In the genomic region with DNA sequence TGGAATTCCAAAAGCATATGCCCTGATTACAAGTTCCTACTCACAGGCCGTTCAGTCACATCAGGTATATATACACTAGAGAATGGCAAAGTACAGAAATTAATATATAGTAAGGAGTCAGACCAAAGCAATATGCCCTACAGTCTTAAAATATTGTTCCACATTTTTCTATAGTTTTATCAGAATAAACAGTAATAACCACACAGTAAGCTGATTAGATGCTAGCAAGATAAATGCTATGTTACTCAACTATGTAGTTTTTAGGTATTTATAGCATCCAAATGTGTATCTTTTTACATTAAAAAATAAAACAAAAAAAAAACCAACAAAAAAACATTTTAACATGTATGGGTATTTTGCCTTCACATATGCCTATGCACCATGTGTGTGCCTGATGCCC, we compare ENCODE assay signal across 30 mouse cellular contexts. TPM values are rescaled to one million over a fixed set of nuclear protein-coding genes. Genes with fewer than 3 reads are reported as not detected.
"Had no signal": no experiment of that assay in that cellular context is flagged by ENCODE, and none has a peak within 500 bp of the region (broad histone marks: within the 10 kb centered on the region; RNA-seq: fewer than 3 reads in every experiment).

No protein-coding gene starts in this region.

- H3K9me3 ChIP-seq: lung, embryonic 15.5 days; midbrain, embryonic 12.5 days; midbrain, embryonic 15.5 days; neural tube, embryonic 13.5 days had no signal

- H3K36me3 ChIP-seq: lung, embryonic 15.5 days; midbrain, embryonic 12.5 days; midbrain, embryonic 15.5 days; neural tube, embryonic 13.5 days had no signal

- H3K27ac ChIP-seq: kidney, postnatal 0 days; layer of hippocampus, adult 2 months; left cerebral cortex, adult 2 months; liver, embryonic 14.5 days; lung, embryonic 15.5 days; midbrain, embryonic 12.5 days; midbrain, embryonic 15.5 days; neural tube, embryonic 13.5 days; stomach, postnatal 0 days had no signal

- H3K27me3 ChIP-seq: lung, embryonic 15.5 days; midbrain, embryonic 12.5 days; midbrain, embryonic 15.5 days; neural tube, embryonic 13.5 days had no signal

- DNase-seq: kidney, adult 2 months; kidney, postnatal 25 days; layer of hippocampus, adult 9-11 months; layer of hippocampus, postnatal 36 days; lung, adult 18-20 months; lung, postnatal 10 days; lung, postnatal 36 days; right cerebral cortex, adult 18-20 months; right cerebral cortex, postnatal 14 days; right cerebral cortex, postnatal 4 days; thymus, adult 2 months; thymus, postnatal 14 days; thymus, postnatal 4 days had no signal

- ATAC-seq: midbrain, embryonic 15.5 days had no signal

- H3K9ac ChIP-seq: liver, embryonic 14.5 days; lung, embryonic 15.5 days; midbrain, embryonic 12.5 days; midbrain, embryonic 15.5 days; neural tube, embryonic 13.5 days had no signal

- H3K4me2 ChIP-seq: lung, embryonic 15.5 days; midbrain, embryonic 12.5 days; midbrain, embryonic 15.5 days; neural tube, embryonic 13.5 days had no signal

- H3K4me3 ChIP-seq: layer of hippocampus, adult 2 months; left cerebral cortex, adult 2 months; lung, embryonic 15.5 days; midbrain, embryonic 12.5 days; midbrain, embryonic 15.5 days; neural tube, embryonic 13.5 days had no signal

RNA-seq across cellular contexts. Expression of a gene that starts 56.7 kb away (rescaled TPM):
- total RNA-seq: layer of hippocampus, adult 2 months; layer of hippocampus, postnatal 36 days; left cerebral cortex, adult 2 months; left cerebral cortex, postnatal 10 days; left cerebral cortex, postnatal 36 days; liver, adult 2 months had no signal
- polyA plus RNA-seq: kidney, adult 2 months; kidney, embryonic 14.5 days; kidney, postnatal 0 days; large intestine, adult 2 months; limb, embryonic 11.5 days; limb, embryonic 14.5 days; liver, adult 2 months; liver, embryonic 14.5 days; lung, embryonic 15.5 days; midbrain, embryonic 12.5 days; midbrain, embryonic 15.5 days; neural tube, embryonic 13.5 days; stomach, embryonic 14.5 days; stomach, postnatal 0 days; thymus, adult 2 months had no signal
